Mouse (Mus musculus): Measurements from ENCODE around the gene Ubash3b.
A peak's percentile ranks its signal among the peaks of the same experiment; 100 is the strongest.

Ubash3b gene

DNA sequence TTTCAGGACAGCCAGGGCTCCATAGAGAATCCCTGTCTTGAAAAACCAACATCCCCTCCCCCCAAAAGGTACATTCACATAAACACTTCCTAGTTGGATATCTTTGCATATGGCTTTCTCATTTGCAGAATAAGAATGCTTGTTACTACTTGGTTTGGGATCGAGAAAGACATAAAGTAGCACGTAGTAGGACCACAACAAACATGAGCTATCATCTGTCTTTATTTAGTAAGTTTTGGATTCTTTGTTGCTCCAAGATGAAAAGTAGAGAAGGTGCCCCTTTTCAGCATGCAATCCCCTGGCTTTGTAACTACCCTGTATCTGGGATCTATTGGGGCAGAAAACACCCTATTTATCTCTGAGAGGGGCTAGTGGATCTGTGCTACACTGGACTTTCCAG, 25.2 kb downstream of the Ubash3b start:
- DNase-seq (ENCODE audit: low read depth): no peak

DNA sequence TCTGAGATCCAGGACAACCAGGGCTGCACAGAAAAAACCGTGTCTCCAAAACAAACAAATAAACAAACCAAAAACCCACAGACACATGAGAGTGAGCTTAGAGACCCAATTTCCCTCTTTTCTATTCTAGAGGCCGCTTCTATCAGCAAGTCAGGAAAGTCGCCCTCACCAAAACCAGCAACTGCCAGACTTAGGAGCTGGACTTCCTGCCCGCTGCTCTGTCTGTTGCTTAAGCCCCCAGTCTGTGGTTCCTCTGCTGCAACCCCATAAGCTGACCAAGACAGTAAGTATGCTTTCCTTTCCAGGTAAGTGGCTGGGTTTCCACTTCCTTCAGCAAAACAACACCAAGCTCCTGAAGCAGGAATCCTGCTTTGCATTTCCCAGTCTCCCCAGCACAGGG, 26.6 kb downstream of the Ubash3b start:
- DNase-seq (ENCODE audit: low read depth): no peak

DNA sequence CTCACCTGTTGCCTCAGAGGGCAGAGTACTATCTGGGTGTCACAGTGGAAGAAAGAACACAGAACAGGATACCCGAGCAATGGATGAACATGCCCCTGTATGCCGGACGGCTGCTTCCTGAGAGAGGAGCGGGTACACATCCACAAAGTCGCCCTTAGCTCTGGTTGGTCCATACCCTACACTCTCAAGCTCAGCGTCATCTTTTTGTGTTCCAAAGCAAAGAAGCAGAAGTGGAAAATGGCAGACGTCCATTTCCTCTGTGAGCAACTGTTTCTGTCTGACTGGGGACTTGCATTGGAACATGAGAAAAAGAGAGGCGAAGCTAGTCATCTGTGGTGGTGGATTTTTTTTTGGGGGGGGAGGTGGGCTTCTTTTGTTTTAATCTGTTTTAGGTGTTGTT, 30.9 kb downstream of the Ubash3b start:
- no peak for DNase-seq (ENCODE audit: low read depth)

DNA sequence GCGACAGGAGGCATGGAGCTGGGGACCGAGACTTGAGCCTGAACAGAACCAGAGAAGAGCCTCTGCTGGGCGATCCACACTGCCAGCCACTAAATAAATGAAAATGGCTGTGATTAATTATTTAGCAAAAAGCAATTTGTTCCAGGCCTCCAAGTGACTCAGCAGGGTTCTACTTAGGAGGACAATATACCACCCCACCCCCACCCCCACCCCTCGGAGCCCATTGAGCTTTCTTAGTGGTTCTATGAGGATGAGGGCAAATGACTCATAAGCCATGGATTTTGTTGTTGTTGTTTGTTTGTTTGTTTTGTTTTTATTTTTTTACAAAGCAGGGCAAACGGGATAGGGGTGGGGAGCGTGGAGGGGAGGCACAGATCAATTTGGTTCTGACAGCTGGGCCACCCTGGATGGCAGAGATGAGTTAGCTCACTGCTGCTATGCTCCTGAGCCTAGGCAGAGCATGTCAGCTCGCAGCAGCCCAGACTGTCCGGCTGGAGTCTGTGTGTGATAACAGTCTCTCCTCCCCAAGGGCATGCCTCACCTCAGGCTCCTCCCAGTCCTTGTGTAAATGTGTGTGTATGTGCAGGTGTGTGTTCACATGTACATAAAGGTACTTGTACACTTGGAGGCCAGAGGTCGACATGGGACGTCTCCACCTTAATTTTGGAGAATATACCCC, 31.6 kb downstream of the Ubash3b start:
- no peak for DNase-seq (ENCODE audit: low read depth)

DNA sequence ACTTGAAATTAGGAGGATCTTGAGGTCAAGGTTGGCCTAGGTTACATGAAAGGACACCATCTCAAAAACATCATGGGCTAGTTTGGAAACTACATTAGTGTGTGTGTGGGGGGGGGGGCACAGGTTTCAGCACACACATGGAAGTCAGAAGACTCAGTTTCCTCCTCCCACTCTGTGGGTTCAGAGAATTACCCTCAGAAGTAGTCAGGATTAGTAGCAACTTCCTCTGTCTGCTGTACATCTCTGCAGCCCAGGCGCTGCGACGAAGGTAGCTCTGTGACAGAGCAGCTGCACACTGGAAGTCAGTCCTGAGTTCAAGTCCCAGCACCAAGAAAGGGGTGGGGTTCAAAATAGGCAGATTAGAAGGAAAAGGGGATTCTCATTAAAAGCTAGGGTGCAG, 32.2 kb downstream of the Ubash3b start:
- no peak for DNase-seq (ENCODE audit: low read depth)

DNA sequence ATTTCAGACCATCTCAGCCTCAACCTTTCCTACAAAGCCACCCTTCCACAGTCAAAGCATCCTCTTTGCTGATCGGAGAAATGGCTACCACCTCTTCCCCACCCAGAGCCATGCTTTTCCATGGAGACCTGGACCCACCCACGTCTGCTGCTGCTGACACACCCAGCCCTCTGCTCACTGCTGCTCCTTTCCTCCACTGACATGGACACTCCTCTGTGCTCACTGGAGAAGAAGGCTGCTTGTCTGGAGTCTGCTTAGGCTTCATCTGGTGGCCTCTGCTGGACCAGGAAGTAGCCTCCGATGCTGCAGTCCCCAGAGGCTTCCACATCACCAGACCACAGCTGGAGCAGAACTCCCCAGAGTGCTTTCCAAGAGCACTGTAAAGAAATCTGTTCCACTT, 34.8 kb downstream of the Ubash3b start:
- DNase-seq (ENCODE audit: low read depth): no peak

DNA sequence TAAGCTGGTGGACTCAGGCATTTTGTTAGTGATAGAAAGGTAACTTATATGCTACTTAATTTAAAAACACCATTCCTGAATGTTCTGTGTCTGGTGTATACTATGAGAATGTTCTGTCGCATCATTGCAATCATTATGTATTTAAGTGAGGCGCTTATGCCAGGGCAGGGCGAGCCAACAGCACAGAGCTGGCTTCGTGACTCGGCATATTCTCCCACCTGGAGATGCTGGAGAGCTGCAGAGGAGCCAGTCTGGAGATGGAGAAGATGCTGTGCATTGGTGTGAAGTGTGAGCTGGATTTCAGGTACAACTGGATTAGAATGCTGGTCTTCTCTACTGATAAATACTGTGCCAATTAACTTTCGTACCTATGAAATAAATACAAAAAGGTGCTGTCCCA, 37.2 kb downstream of the Ubash3b start:
- no peak for DNase-seq (ENCODE audit: low read depth)

DNA sequence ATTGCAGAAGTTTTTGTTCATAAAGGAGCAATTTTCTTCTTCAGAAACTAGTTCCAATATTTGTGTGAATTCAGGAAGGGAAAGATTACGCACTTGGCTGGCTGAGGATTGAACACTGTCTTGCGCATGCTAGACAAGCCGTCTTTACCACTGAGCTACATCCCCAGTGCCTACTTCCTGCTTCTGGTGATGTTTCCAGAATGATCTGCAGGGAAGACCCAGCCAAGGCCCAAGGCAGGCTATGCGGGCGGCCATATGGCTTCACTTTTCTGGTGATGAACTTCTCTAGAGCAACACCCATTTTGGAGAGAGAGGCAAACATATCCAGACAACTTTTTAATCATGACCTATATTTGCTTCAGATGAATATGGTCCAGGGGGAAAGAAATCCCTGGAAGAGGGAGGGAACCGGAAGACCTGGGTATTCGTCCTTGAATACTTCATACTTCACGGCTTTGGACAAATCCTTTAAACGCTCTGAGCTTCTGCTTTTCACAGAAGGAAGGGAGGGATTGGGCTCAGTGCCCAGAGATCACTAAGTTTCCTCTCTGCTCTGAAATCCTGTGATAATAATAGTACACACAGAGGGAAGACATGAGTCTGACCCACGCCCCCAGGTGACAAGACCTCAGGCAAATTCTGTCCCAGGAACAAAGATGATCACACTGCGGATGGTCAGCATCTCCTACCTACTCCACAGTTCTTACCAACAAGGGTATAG, 38.9 kb downstream of the Ubash3b start:
- no peak for DNase-seq (ENCODE audit: low read depth)

DNA sequence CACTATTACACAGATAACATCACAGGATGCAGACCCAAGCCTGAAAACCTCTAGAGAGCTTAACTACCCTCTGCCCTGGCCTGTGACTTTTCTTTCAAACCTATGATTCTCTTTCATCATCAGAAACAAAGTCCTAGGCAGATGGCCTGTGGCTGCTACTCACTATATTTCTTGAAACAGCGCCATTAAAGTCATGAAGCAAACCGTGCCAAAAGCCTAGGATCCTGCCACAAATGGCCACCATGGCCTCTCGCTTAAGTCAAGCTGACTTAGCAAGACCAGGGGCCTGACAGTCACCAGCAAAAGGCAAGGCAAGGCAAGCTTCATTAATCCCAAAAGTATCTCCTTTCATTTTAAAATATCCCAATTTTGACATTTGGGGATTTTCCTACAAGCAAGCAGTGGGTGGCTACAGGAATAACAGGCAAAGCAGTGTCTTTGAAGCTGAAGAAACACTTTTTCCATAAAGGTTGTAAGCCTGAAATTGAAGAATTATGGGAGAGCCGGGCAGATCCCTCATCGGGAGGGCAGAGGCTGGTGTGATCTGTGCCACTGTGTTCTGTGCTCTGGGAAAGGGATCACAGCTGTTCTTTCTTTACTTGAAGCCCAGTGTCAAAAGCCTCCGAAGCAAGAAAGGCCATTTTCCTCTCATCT, 39.7 kb downstream of the Ubash3b start:
- no peak for DNase-seq (ENCODE audit: low read depth)

DNA sequence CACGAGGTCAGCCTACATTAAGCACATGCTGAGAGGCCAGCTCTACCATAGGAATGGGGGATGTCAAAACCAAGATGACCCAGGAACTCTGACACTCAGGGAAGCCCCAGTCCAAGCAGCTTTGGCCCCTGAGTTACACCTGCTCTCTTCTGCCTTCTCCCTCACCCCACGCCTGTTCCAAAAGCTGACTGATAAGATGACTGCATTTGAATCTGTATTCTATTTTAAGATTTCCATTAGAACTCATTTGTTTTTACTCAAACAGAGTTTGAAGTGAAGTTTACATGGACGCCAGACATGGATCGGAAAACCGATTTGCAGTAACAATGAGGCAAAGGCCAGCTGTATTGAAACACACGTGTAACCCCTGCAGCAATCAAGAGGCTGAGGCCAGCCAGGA, 41.5 kb downstream of the Ubash3b start:
- no peak for DNase-seq (ENCODE audit: low read depth)

DNA sequence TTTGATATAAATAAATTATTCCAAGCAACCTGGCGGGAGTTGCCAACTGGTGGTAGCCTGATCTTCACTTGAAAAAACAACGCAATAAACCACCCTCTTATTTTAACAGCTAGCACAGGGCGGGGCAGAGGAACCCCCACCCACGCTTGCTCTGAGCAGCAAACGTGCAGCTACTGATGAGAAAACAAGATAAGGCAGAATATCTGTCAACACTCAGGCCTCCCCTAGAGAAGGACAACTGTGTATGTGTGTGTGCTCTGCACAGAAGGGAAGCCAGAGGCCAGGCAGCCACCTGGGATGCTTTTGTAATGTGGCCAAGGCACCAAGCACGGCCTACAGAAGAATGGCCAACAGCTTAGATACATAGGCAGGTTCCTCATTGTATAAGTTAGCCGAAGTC, 43.4 kb downstream of the Ubash3b start:
- no peak for DNase-seq (ENCODE audit: low read depth)

DNA sequence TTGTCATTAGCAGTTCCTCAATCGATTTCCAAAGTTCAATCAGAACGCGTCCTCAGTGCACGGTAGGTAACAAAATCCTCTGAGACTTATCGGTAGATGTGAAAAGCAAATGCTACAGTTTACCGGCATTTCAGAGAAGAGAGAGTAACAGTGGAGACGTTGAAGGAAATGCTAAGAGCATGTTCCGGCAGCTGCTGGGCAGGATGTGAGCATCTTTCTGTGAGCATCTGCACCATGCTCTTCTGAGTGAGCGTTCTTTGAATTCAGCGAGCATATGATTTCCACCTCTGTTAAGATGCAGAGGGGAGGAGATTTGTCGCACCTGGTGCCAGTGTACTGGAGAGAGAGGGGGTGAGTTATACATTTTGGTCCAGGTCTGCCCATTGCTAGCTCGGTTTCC, 45.4 kb downstream of the Ubash3b start:
- DNase-seq (ENCODE audit: low read depth): no peak

DNA sequence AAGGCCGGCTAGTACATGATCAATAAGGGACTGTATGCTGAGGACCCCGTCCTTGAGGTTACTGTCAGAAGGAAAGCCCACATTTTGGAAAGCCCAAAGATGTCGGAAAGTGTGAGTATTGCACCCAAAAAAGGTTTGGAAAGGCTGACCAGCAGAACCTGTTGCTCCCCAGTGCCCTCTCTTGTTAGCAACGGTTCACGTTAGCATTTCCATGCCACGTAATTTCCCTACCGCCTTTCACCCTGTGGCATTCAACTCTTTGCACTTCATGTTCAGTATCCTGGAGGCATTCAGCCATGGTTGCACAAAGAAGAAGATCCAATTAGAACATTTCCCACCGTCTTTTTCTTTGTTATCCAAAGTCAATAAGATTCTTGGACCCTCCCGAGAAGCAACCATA, 47.1 kb downstream of the Ubash3b start:
- no peak for DNase-seq (ENCODE audit: low read depth)

DNA sequence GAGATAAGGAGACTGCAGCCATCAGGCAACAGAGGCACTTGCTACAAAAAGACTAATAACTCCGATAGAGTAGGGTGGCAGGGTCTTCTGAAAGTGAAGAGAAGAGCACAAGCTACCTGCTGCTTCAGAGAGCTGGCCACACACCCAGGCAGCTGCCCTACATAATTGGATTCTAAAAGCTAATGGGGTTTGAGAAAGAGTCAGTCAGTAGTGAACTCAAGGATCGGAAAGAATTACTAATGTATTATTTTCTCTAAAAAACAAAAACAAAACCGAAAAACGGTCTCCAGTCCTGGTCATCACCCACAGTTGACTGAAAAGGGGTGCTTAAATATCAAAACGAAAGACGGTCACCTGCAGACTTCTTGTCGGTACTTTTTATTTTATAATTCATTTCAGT, 51.7 kb downstream of the Ubash3b start:
- DNase-seq (ENCODE audit: low read depth): no peak

DNA sequence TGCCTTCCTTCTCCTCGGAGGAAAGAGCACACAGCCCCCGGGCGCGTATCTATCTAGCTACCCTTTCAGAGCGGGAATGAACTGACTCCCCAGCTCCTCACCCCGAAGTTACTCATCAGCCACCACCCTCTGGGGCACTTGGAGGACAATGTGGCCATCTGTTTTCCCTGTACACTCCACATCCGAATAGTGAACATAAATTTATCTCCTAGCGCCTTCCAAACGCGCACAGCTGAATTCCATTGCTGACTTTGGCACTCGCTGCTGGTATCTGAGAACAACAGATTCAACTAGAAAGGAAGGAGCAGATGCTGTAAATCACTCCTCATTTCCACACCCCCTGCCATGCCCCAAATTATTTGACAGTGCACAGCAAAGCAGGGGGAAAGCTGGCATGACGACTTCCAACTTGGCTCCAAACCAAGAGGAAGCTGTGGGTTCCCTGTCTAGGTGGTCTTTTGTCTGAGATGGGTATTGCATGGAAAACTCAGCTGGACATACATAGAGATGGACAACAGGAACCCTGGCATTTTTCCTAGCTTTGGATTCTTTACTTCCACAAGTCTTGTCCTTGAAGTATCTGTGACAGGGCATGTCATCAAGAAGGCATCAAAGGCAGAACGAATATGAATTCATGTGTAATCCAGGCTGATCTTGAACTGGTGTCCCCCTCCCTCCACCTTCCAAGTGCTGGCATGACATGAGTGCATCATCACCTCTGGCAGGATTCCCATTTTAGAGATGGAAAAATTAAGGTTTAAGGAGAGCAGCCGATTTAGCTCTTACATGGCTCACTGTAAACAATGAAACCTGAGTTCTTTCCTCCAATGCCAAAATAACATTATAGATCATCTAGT, 52.9 kb downstream of the Ubash3b start:
- peak; percentile 24 for DNase-seq (ENCODE audit: low read depth)

DNA sequence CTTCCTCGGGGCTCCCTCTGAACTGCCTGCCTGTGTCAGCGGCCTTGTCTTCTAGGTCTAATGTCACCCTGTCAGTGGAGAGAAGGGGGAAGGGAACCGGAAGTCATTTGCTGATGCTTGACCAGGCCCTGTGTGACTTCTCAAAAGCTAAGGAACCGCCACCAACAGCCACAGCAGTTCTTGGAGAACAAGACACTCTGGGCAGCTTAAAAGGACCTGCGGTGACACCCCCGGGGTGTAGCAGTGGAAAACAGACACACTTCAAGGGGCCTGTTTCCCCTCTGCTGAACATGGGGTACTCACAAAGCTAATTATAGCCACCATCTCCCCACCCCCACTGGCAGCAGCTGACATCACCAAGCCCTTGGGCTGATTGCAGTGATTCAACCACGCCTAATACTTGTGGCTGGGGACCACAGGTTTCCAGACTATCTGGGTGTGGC, 56.3 kb downstream of the Ubash3b start:
- no peak for DNase-seq (ENCODE audit: low read depth)

DNA sequence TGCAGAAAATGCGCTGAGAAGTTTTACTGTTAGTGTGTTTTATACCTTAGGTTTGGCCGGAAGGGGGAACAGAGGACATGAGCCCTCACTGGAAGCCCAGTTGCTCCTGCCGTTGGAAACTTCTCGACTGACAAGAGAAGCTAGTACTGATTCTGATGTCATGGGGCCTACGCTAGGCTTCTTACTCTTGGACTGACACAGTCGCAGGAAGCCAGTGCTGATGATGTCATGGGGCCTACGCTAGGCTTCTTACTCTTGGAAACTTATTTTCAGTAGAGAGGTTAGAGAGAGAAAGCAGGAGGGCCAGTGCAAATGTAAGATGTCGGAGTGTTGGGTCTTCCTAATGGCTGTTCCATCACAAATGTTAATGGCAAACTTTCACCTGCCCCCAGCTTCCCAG, 57.8 kb downstream of the Ubash3b start:
- DNase-seq (ENCODE audit: low read depth): no peak

DNA sequence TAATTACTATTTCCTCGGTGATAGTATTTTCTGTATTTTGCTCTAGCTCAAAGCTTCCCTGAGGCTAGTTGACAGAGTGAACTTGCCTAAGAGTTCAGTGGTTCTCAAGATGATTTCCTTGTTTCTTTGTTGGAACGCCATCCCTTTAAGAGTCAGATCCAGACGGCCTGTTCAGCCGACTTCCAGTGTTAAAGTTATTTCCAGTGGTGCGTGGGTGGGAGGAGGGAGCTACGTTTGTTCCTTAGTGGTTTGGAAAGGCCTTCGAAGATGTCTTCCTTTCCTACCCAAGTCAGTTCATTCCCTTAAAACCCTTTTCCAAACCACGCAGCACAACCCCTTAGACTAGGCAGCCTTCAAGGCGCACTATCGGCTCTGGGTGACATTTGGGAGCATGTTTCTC, 58.9 kb downstream of the Ubash3b start:
- DNase-seq (ENCODE audit: low read depth): no peak

DNA sequence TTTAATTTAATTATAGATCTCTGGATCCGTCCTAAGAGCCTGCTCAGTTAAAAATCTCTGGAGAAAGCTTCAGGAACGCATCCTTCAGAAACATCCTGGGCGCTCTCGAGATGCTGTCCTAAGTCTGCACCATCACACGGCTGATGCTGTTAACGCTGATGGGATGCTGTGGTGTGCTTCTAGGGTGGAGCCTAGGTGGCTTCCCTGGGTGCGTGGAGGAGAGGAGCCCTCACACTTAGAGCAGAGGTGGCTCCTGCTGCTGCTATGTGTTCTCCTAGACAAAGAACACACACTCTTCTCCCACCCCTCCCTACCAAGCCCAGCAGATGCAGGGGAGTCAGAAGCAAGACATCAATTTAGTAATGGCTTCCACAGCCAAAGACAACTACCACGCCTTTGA, 61.6 kb downstream of the Ubash3b start:
- no peak for DNase-seq (ENCODE audit: low read depth)

DNA sequence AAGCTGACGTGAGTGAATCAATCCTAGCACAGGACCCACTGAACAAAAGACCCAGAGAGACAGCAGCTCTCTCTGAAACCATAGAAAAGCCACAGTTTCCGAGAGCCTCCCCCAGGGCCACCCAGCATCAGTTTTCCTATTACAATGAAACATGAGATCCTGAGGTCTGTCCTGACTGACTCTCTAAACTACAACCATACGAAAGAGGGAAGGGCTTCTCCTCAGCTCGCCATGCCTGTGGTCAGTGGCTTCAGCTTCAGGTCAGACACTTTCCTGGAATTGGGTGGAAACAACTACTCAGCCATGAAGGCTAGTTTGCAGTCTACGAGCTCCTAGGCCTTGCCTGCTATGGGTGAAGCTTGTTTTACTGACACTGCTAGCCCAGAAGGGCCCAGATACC, 62.4 kb downstream of the Ubash3b start:
- peak; percentile 37 for DNase-seq (ENCODE audit: low read depth)

DNA sequence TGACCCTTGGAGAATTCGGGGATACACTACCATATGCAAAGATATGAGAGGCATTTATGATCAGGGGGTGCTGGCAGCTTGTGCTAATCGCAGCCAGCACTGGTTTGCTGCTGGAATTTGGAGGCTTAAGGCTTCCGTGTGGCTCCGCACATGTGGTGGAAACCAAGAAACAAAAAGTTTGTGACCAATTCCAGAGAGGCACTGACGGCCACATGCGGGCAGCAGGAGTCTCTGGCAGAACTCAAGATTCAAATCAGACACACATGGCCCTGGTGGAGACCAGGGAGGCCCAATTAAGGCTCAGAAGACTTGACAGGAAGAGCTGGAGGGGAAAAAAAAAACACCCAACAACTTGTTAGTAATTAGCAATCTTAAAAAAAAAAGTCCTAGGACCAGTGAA, 63.4 kb downstream of the Ubash3b start:
- DNase-seq (ENCODE audit: low read depth): no peak

DNA sequence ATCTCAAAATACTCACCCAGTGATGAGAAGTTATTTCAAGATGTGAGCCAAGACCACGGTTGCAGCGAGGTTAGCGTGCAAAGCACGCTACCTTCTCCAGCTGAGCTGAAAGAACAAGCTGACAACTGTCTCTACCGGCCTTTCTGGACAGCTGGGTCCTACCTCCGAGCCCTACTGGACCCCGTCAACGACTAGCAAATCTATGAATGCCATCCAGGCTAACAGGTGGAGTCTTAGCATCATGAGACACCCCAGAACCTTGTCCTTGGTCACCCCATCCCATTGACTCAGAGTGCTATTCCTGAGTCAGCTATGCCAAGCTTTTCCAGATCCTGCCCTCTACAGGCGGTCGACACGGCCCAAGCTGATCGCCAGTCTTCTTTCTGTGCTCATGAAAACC, 69.5 kb downstream of the Ubash3b start:
- DNase-seq (ENCODE audit: low read depth): no peak

DNA sequence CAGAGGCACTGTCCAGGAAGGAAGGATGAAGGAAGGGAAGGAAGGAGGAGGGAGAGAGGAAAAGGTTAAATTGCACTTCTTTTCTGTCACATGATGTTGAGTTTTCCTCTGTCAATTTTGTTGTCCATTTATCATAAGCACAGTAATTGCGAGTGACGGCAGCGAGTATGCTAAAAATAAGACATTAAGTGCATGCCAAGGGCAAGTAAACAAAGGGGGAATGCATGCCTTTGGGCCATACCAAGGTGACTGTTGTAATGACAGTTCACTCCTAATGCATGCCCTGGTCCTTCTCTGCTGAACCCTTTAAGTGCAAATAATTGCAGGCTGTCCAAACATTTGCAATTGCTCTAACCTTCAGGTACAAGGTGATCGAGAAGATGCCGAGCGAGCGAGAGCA, 70.3 kb downstream of the Ubash3b start:
- DNase-seq (ENCODE audit: low read depth): no peak
